Mouse (Mus musculus) urinary bladder, postnatal 25 days (tissue): ENCODE data around the gene Hk2.
"Not testable (repeated sequence)": the region's sequence is repeated elsewhere in the genome, so short reads cannot be mapped to it uniquely, and the experiment has no call there.

ENCODE experiments used
- DNase-seq: peaks from one replicate; pipeline ENCODE4 v3.0.0; 2022; ENCODE audit warnings: low spot score

Gene Hk2

DNA sequence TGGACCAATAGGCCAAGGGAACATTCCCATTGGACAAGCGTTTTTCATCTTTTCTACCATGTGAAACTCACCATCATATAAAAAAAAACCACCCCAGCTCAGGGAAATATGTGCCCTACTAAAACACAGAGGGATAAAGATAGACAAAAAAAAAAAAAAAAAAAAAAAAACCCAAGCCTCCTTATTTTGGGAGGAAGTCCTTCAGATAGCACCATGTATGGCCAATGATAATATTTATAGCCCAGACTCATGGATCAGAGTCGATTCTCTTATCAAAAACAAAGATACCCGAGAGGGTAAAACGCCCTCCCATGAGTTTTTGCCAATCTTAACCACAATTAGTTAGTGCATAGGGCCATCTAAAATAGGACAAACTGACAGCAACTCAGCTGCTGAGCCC is 84.8 kb downstream of the Hk2 start:
- DNase-seq = no peak

GRCm38 (mm10) chr6:82688586-82688985 is 85.7 kb downstream of the Hk2 start:
- not testable (repeated sequence) for DNase-seq

DNA sequence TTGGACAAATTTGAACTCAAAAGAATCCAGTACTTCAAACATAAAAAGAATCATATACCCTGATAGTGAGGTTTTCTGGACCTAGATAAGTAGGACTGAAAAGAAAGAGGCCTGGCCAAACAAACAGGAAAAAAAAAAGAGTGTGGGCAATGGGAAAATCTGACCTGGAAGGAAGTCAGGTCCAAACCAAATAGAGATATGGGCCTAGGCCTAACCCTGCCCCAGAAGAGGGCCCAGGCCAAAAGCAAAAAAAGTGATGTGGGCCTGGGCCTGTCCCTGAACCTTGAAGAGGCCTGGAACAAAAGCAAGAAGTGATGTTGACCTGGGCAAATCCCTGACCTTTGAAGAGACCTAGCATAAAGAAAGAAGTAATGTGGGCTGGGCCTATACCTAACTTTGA is 90.1 kb downstream of the Hk2 start:
- no peak for DNase-seq

GRCm38 (mm10) chr6:82679286-82679685 is 95.0 kb downstream of the Hk2 start:
- not testable (repeated sequence) for DNase-seq

GRCm38 (mm10) chr6:82677629-82678028 is 96.6 kb downstream of the Hk2 start:
- not testable (repeated sequence) for DNase-seq
